Mouse (Mus musculus): ENCODE results near the gene Rpl18a. TPM values are rescaled to one million over a fixed set of nuclear protein-coding genes. Genes with fewer than 3 reads are reported as not detected.

Gene Rpl18a
- polyA plus RNA-seq, 1 experiment, result 7,043 TPM

DNA sequence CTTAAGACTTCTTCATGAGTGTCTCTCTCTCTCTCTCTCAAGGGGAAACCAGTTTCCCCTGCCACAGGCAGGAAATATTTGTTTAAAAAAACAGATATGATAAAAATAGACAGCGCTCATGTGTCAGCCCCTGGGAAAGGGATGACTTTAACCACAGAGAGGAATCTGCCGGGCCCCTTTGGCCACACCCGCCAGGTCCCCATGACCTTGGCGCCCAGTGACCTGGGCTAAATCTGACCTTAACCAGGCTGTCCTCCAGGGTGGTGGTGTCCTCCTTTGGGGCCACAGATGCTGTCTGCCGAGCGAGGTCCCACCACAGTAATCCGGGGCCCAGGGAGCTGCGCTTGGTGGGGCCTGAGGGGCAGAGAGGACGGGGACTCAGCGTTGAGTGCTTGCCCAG, 12.5 kb downstream of the Rpl18a start:
- no peak overlapping the region for H3K27ac ChIP-seq (ENCODE audit: insufficient read depth, low read length)
- WGBS, result 32% methylated on average over 10 of the region's 10 CpGs
- no peaks in the 10 kb centered on the region for H3K36me3 ChIP-seq (ENCODE audit: control insufficient read depth, insufficient read depth, low read length)
- H3K4me3 ChIP-seq (ENCODE audit: extremely low read depth, insufficient read depth, insufficient read length), result no peak overlapping the region
- peaks cover 3% of the 10 kb centered on the region; the same call in 1 of the 2 replicates for H3K27me3 ChIP-seq (ENCODE audit: control insufficient read depth, insufficient read depth, low read length)
- TF ChIP-seq POLR2A (IDR thresholded peaks at IDR 0.05; ENCODE audit: low read depth, low read length), result no peak
- TF ChIP-seq CTCF (IDR thresholded peaks at IDR 0.05; ENCODE audit: extremely low read depth, insufficient read depth, insufficient read length, insufficient replicate concordance), result no peak
- DNase-seq (ENCODE audit: low read depth in 1 of 2, low spot score in 2 of 2), result no peak
- H3K4me1 ChIP-seq (ENCODE audit: control insufficient read depth, insufficient read depth, insufficient read length), result peaks cover 2% of the 10 kb centered on the region; the same call in 1 of the 2 replicates

DNA sequence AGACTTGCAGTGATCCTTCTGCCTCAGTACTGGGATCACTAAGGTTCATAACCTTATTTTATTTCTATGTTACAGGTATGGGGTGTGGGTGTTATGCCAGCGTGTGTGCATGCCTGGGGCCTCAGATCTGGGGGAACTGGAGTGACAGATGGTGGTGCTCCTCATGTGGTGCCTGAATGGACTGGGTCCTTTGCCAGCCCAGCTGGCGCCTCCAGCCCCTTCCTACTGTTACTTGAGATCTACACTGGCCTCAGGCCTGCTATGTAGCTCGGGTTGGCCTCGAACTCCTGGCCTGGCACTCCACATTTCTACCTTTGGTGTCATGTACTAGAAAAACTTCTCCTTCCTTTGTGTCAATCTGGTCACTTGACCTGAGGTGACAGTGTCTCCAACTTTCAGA, 13.0 kb downstream of the Rpl18a start:
- Histone ChIP-seq H3K4me1 (ENCODE audit: control insufficient read depth, insufficient read depth, insufficient read length) (peaks cover 2% of the 10 kb centered on the region; the same call in 1 of the 2 replicates), H3K36me3 (ENCODE audit: control insufficient read depth, insufficient read depth, low read length) (no peaks in the 10 kb centered on the region), H3K27ac (ENCODE audit: insufficient read depth, low read length) (no peak overlapping the region), H3K27me3 (ENCODE audit: control insufficient read depth, insufficient read depth, low read length) (peaks cover 3% of the 10 kb centered on the region; the same call in 1 of the 2 replicates), H3K4me3 (ENCODE audit: extremely low read depth, insufficient read depth, insufficient read length) (no peak overlapping the region)
- no peak for DNase-seq (ENCODE audit: low read depth in 1 of 2, low spot score in 2 of 2)
- WGBS, result 61% methylated on average over 4 of the region's 4 CpGs
- TF ChIP-seq POLR2A (IDR thresholded peaks at IDR 0.05; ENCODE audit: low read depth, low read length) (no peak), CTCF (IDR thresholded peaks at IDR 0.05; ENCODE audit: extremely low read depth, insufficient read depth, insufficient read length, insufficient replicate concordance) (no peak)

GRCm38 (mm10) chr8:70880546-70880945, 16.7 kb downstream of the Rpl18a start:
- no peak overlapping the region for H3K27ac ChIP-seq (ENCODE audit: insufficient read depth, low read length)
- 49% methylated on average over 11 of the region's 11 CpGs for WGBS
- no peak for DNase-seq (ENCODE audit: low read depth in 1 of 2, low spot score in 2 of 2)

GRCm38 (mm10) chr8:70880126-70880525, 17.1 kb downstream of the Rpl18a start:
- Histone ChIP-seq H3K4me3 (ENCODE audit: extremely low read depth, insufficient read depth, insufficient read length) (no peak overlapping the region), H3K27me3 (ENCODE audit: control insufficient read depth, insufficient read depth, low read length) (no peaks in the 10 kb centered on the region), H3K27ac (ENCODE audit: insufficient read depth, low read length) (no peak overlapping the region), H3K4me1 (ENCODE audit: control insufficient read depth, insufficient read depth, insufficient read length) (0 out of 2 replicates have a peak, but pooled peaks cover 2% of the 10 kb centered on the region), H3K36me3 (ENCODE audit: control insufficient read depth, insufficient read depth, low read length) (no peaks in the 10 kb centered on the region)
- no peak for DNase-seq (ENCODE audit: low read depth in 1 of 2, low spot score in 2 of 2)
- no peak for TF ChIP-seq CTCF (IDR thresholded peaks at IDR 0.05; ENCODE audit: extremely low read depth, insufficient read depth, insufficient read length, insufficient replicate concordance)
- no peak for TF ChIP-seq POLR2A (IDR thresholded peaks at IDR 0.05; ENCODE audit: low read depth, low read length)
- WGBS, result 11% methylated on average over 4 of the region's 4 CpGs

More at GRCm38 (mm10) chr8:70880546-70880945, 16.7 kb downstream of the Rpl18a start:
- H3K4me3 ChIP-seq (ENCODE audit: extremely low read depth, insufficient read depth, insufficient read length), result no peak overlapping the region
- H3K27me3 ChIP-seq (ENCODE audit: control insufficient read depth, insufficient read depth, low read length), result no peaks in the 10 kb centered on the region
- TF ChIP-seq CTCF (IDR thresholded peaks at IDR 0.05; ENCODE audit: extremely low read depth, insufficient read depth, insufficient read length, insufficient replicate concordance), result no peak
- no peaks in the 10 kb centered on the region for H3K36me3 ChIP-seq (ENCODE audit: control insufficient read depth, insufficient read depth, low read length)
- H3K4me1 ChIP-seq (ENCODE audit: control insufficient read depth, insufficient read depth, insufficient read length), result peaks cover 2% of the 10 kb centered on the region; the same call in 1 of the 2 replicates

DNA sequence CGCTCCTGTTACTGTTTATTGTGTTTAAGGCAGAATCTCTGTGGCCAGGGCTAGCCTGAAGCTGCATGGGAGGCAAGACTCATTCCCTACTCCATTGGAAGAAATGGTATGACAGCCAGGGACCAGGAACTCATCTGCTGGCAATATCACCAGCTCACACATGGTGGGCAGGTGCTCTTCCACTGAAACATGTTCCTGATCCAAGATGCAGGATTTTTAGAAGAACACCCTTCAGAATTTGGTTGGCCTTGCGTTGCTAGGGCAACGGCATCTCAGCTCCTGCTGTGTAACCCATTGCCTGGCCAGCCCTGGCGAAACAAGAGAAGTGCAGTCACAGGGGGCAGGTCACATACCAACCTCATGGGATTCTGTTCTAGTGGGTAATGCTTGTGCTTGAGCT, 17.7 kb downstream of the Rpl18a start:
- TF ChIP-seq POLR2A (IDR thresholded peaks at IDR 0.05; ENCODE audit: low read depth, low read length) (no peak), CTCF (IDR thresholded peaks at IDR 0.05; ENCODE audit: extremely low read depth, insufficient read depth, insufficient read length, insufficient replicate concordance) (no peak)
- 74% methylated on average over 4 of the region's 4 CpGs for WGBS

DNA sequence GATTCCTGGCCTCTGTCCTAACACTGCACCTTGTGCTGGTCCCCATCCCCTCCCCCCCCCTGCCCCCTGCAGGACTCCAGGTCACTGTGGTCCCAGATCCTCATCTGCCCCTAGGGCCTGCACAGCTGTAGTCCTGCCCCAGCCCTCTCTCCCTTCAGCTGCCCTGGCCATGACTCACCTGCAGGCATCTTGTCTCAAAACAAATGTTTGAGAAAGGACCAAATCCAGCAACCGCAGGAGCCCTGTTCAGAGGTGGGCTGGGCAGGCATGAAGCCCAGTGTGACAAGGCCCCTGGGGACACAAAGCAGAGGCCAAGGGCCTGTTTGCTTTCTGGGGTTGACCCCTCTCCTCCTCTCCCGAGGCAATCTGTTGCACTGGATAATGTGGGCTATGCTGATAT, 19.0 kb downstream of the Rpl18a start:
- Histone ChIP-seq H3K36me3 (ENCODE audit: control insufficient read depth, insufficient read depth, low read length) (no peaks in the 10 kb centered on the region), H3K27me3 (ENCODE audit: control insufficient read depth, insufficient read depth, low read length) (no peaks in the 10 kb centered on the region), H3K4me1 (ENCODE audit: control insufficient read depth, insufficient read depth, insufficient read length) (no peaks in the 10 kb centered on the region), H3K27ac (ENCODE audit: insufficient read depth, low read length) (no peak overlapping the region), H3K4me3 (ENCODE audit: extremely low read depth, insufficient read depth, insufficient read length) (no peak overlapping the region)
- no peak for TF ChIP-seq POLR2A (IDR thresholded peaks at IDR 0.05; ENCODE audit: low read depth, low read length)
- TF ChIP-seq CTCF (IDR thresholded peaks at IDR 0.05; ENCODE audit: extremely low read depth, insufficient read depth, insufficient read length, insufficient replicate concordance), result no peak
- 90% methylated on average over 2 of the region's 2 CpGs for WGBS
- DNase-seq (ENCODE audit: low read depth in 1 of 2, low spot score in 2 of 2), result no peak

More for the DNA sequence above, 17.7 kb downstream of the Rpl18a start:
- DNase-seq (ENCODE audit: low read depth in 1 of 2, low spot score in 2 of 2), result no peak
- H3K36me3 ChIP-seq (ENCODE audit: control insufficient read depth, insufficient read depth, low read length), result no peaks in the 10 kb centered on the region
- no peaks in the 10 kb centered on the region for H3K27me3 ChIP-seq (ENCODE audit: control insufficient read depth, insufficient read depth, low read length)
- H3K4me3 ChIP-seq (ENCODE audit: extremely low read depth, insufficient read depth, insufficient read length), result no peak overlapping the region
- no peaks in the 10 kb centered on the region for H3K4me1 ChIP-seq (ENCODE audit: control insufficient read depth, insufficient read depth, insufficient read length)
- no peak overlapping the region for H3K27ac ChIP-seq (ENCODE audit: insufficient read depth, low read length)

- H3K36me3 ChIP-seq (ENCODE audit: control insufficient read depth, insufficient read depth, low read length), result no peaks in the 10 kb centered on the region
- DNase-seq (ENCODE audit: low read depth in 1 of 2, low spot score in 2 of 2), result no peak
- no peak overlapping the region for H3K4me3 ChIP-seq (ENCODE audit: extremely low read depth, insufficient read depth, insufficient read length)
- H3K27me3 ChIP-seq (ENCODE audit: control insufficient read depth, insufficient read depth, low read length), result no peaks in the 10 kb centered on the region
- TF ChIP-seq CTCF (IDR thresholded peaks at IDR 0.05; ENCODE audit: extremely low read depth, insufficient read depth, insufficient read length, insufficient replicate concordance) (no peak), POLR2A (IDR thresholded peaks at IDR 0.05; ENCODE audit: low read depth, low read length) (no peak)
- whole genome bisulfite sequencing, result 84% methylated on average over 4 of the region's 4 CpGs
- H3K27ac ChIP-seq (ENCODE audit: insufficient read depth, low read length), result no peak overlapping the region
- H3K4me1 ChIP-seq (ENCODE audit: control insufficient read depth, insufficient read depth, insufficient read length), result no peaks in the 10 kb centered on the region
Observed at GRCm38 (mm10) chr8:70876382-70876781, 20.8 kb downstream of the Rpl18a start.
